Mouse (Mus musculus): Measurements from ENCODE around the gene Dcst1.

GRCm38 (mm10) chr3:89314340-89314739 lies 50.7 kb downstream of the Dcst1 start:
- TF ChIP-seq CTCF (IDR thresholded peaks at IDR 0.05; ENCODE audit: insufficient read depth, low read depth, low read length) (no peak), POLR2A (IDR thresholded peaks at IDR 0.05; ENCODE audit: insufficient read depth, low read depth, low read length) (no peak)
